Comparison of ENCODE assay signal across 11 mouse cellular contexts in genomic region chr6:53289659-53290058, GRCm38 (mm10). TPM values are rescaled to one million over a fixed set of nuclear protein-coding genes. Genes with fewer than 3 reads are reported as not detected.
DNase-seq lines count a peak whose midpoint lies in the region; ATAC-seq lines count a peak whose summit lies in the region.
"Had no signal": no experiment of that assay in that cellular context is flagged by ENCODE, and none has a peak within 500 bp of the region (broad histone marks: within the 10 kb centered on the region; RNA-seq: fewer than 3 reads in every experiment).

No protein-coding gene starts in this region.

- no peaks in the 10 kb centered on the region for H3K36me3 ChIP-seq in hindbrain, embryonic 12.5 days
- H3K36me3 ChIP-seq in hindbrain, embryonic 10.5 days: no peaks in the 10 kb centered on the region
- H3K36me3 ChIP-seq in forebrain, embryonic 15.5 days: no peaks in the 10 kb centered on the region
- H3K36me3 ChIP-seq in neural tube, embryonic 12.5 days: no peaks in the 10 kb centered on the region

- H3K4me3 ChIP-seq in hindbrain, embryonic 12.5 days: no peak overlapping the region
- H3K4me3 ChIP-seq in hindbrain, embryonic 10.5 days: no peak overlapping the region
- H3K4me3 ChIP-seq in forebrain, embryonic 15.5 days: peak overlapping the region; percentile 56
- no peak overlapping the region for H3K4me3 ChIP-seq in neural tube, embryonic 12.5 days

- no peak for ATAC-seq in cerebellum, adult (ENCODE audit: insufficient number of reproducible peaks, low FRiP score, low TSS enrichment)
- no peak for ATAC-seq in hindbrain, embryonic 12.5 days (ENCODE audit: low FRiP score)
- no peak for ATAC-seq in forebrain, embryonic 15.5 days (replicated peaks)
- ATAC-seq in neural tube, embryonic 12.5 days (ENCODE audit: low FRiP score, low read depth): no peak
- ATAC-seq in monocyte, adult 5-6 weeks (replicated peaks; ENCODE audit: insufficient number of reproducible peaks, low FRiP score, low TSS enrichment, poor library complexity, severe bottlenecking): no peak
- ATAC-seq: hindbrain, postnatal 0 days had no signal

- no peaks in the 10 kb centered on the region for H3K9me3 ChIP-seq in hindbrain, embryonic 12.5 days (replicated peaks)
- no peaks in the 10 kb centered on the region for H3K9me3 ChIP-seq in hindbrain, embryonic 10.5 days
- H3K9me3 ChIP-seq in forebrain, embryonic 15.5 days: no peaks in the 10 kb centered on the region
- H3K9me3 ChIP-seq in neural tube, embryonic 12.5 days: no peaks in the 10 kb centered on the region

- no peak overlapping the region for H3K9ac ChIP-seq in hindbrain, embryonic 12.5 days
- H3K9ac ChIP-seq in forebrain, embryonic 15.5 days (replicated peaks): no peak overlapping the region
- H3K9ac ChIP-seq in neural tube, embryonic 12.5 days: no peak overlapping the region

- H3K27me3 ChIP-seq in hindbrain, embryonic 12.5 days: peaks cover 69% of the 10 kb centered on the region
- H3K27me3 ChIP-seq in hindbrain, embryonic 10.5 days (ENCODE audit: insufficient read depth, poor library complexity, severe bottlenecking): peaks cover 80% of the 10 kb centered on the region
- H3K27me3 ChIP-seq in forebrain, embryonic 15.5 days: 0 out of 2 replicates have a peak, but pooled peaks cover 9% of the 10 kb centered on the region
- peaks cover 61% of the 10 kb centered on the region for H3K27me3 ChIP-seq in neural tube, embryonic 12.5 days (replicated peaks)

- H3K27ac ChIP-seq in hindbrain, embryonic 12.5 days: no peak overlapping the region
- no peak overlapping the region for H3K27ac ChIP-seq in hindbrain, embryonic 10.5 days
- peak overlapping the region; percentile 60 for H3K27ac ChIP-seq in forebrain, embryonic 15.5 days (replicated peaks)
- no peak overlapping the region for H3K27ac ChIP-seq in neural tube, embryonic 12.5 days
- H3K27ac ChIP-seq: hindbrain, postnatal 0 days; macrophage had no signal

- peak overlapping the region; percentile 22; the same call in 1 of the 2 replicates for H3K4me2 ChIP-seq in hindbrain, embryonic 12.5 days (replicated peaks)
- H3K4me2 ChIP-seq in forebrain, embryonic 15.5 days (replicated peaks): peak overlapping the region; percentile 96
- peak overlapping the region; percentile 95 for H3K4me2 ChIP-seq in neural tube, embryonic 12.5 days (replicated peaks)

- DNase-seq in cerebellum, adult 9-10 months: peak; percentile 10
- no peak for DNase-seq in hindbrain, embryonic 10.5 days (ENCODE audit: low spot score)
- no peak for DNase-seq in right cerebral cortex, postnatal 25 days
- DNase-seq: layer of hippocampus, adult 9-11 months had no signal

- peaks cover 27% of the 10 kb centered on the region for H3K4me1 ChIP-seq in hindbrain, embryonic 12.5 days
- H3K4me1 ChIP-seq in hindbrain, embryonic 10.5 days (replicated peaks): peaks cover 36% of the 10 kb centered on the region
- peaks cover 61% of the 10 kb centered on the region for H3K4me1 ChIP-seq in forebrain, embryonic 15.5 days
- H3K4me1 ChIP-seq in neural tube, embryonic 12.5 days: peaks cover 41% of the 10 kb centered on the region

- WGBS in hindbrain, embryonic 12.5 days: 24% methylated on average over 5 of the region's 5 CpGs
- 19% methylated on average over 5 of the region's 5 CpGs for WGBS in hindbrain, embryonic 10.5 days
- WGBS in forebrain, embryonic 15.5 days: 3% methylated on average over 5 of the region's 5 CpGs
- 8% methylated on average over 5 of the region's 5 CpGs for WGBS in neural tube, embryonic 12.5 days

RNA-seq across cellular contexts. Expression of gene Creb5, which starts 2.6 kb away (rescaled TPM):
- 7.9 and 10.8 TPM in 2 replicates for polyA plus RNA-seq in hindbrain, embryonic 12.5 days (2016; fragmentation: Nextera tagmentation; extraction: Ambion mirVana)
- polyA plus RNA-seq in hindbrain, embryonic 10.5 days (2016; fragmentation: Nextera tagmentation; extraction: Ambion mirVana): 3.8 and 4.3 TPM in 2 replicates
- 14.5 and 18.3 TPM in 2 replicates for polyA plus RNA-seq in forebrain, embryonic 15.5 days (2015; fragmentation: Nextera tagmentation; extraction: Ambion mirVana)
- 13.0 and 14.7 TPM in 2 replicates for polyA plus RNA-seq in neural tube, embryonic 12.5 days (2016; fragmentation: Nextera tagmentation; extraction: Ambion mirVana)
- 0.19 to 0.75 TPM in 2 of 3 replicates, not detected in the other for total RNA-seq in monocyte, adult 5-6 weeks (2017)

Comparison
In these comparisons a context has a peak if more than half of its experiments do, and no peak if none do; other contexts are left out.
1. H3K4me2 ChIP-seq: peak in every context shown above with its lines; median percentile 96 in forebrain, embryonic 15.5 days; 95 in neural tube, embryonic 12.5 days; 22 in hindbrain, embryonic 12.5 days.